Mouse (Mus musculus) lung, postnatal 0 days (tissue): ENCODE results near the gene Fra10ac1. TPM values are rescaled to one million over a fixed set of nuclear protein-coding genes. Genes with fewer than 3 reads are reported as not detected.

ENCODE experiments used
- ATAC-seq: fragments of 200-750 bp; cut with Nextera tagmentation; 2 replicates; pipeline ENCODE4 v1.8.0; 2017; ENCODE audit warnings: moderate library complexity
- DNase-seq: peaks from one replicate; pipeline ENCODE4 v3.0.0-alpha.2; 2016; ENCODE audit warnings: low spot score
- H3K27ac ChIP-seq: fragments of 300-500 bp; sonication (generic); 2 replicates; pipeline ENCODE4 v1.5.1; 2014; ENCODE audit warnings: antibody characterized with exemption, mild to moderate bottlenecking, low read length, mixed read lengths
- H3K27me3 ChIP-seq: fragments of 300-500 bp; sonication (generic); replicated peaks from 2 replicates; pipeline ENCODE4 v1.6.1; 2014; ENCODE audit warnings: low read length, mixed read lengths; ENCODE audit not compliant: insufficient read depth
- H3K36me3 ChIP-seq: fragments of 300-500 bp; sonication (generic); 2 replicates; pipeline ENCODE4 v1.6.1; 2014; ENCODE audit warnings: low read length, mixed read lengths; ENCODE audit not compliant: insufficient read depth
- H3K4me1 ChIP-seq: fragments of 300-500 bp; sonication (generic); 2 replicates; pipeline ENCODE4 v1.6.1; 2014; ENCODE audit warnings: antibody characterized with exemption, low read depth, low read length, mixed read lengths; ENCODE audit not compliant: insufficient read depth
- H3K4me2 ChIP-seq: fragments of 300-500 bp; sonication (generic); replicated peaks from 2 replicates; pipeline ENCODE4 v1.6.1; 2014; ENCODE audit warnings: low read depth, mild to moderate bottlenecking, low read length, moderate library complexity, mixed read lengths
- H3K4me3 ChIP-seq: fragments of 300-500 bp; sonication (generic); 2 replicates; pipeline ENCODE4 v1.5.1; 2014; ENCODE audit warnings: low read depth, low read length
- H3K9ac ChIP-seq: fragments of 300-500 bp; sonication (generic); replicated peaks from 2 replicates; pipeline ENCODE4 v1.6.1; 2014; ENCODE audit warnings: low read depth, mild to moderate bottlenecking
- H3K9me3 ChIP-seq: fragments of 300-500 bp; sonication (generic); 2 replicates; pipeline ENCODE4 v1.6.1; 2016; ENCODE audit warnings: low read length, mixed read lengths
- CTCF ChIP-seq: IDR thresholded peaks from 2 replicates; pipeline ENCODE4 v1.5.1; 2016; ENCODE audit warnings: antibody characterized with exemption, mild to moderate bottlenecking
- EP300 ChIP-seq: IDR thresholded peaks from 2 replicates; pipeline ENCODE4 v1.6.1; 2016; ENCODE audit warnings: antibody characterized with exemption, mild to moderate bottlenecking, control low read depth
- WGBS: fragments of 180-500 bp; shearing (Covaris S2); extraction: QIAGEN DNeasy Blood & Tissue Kit; methylation state at CpG from one replicate; pipeline ENCODE4 v1.1.7; 2014; 5-methylcytosine and 5-hydroxymethylcytosine counted together
- polyA plus RNA-seq: library from polyadenylated mRNA; unstranded; fragments of >200 nt; fragmentation: Nextera tagmentation; extraction: Ambion mirVana; gene quantifications from 2 replicates; pipeline ENCODE4 v1.2.1, GENCODE M21; 2015

Gene Fra10ac1
- polyA plus RNA-seq, 1 experiment from 2014 or later, result 20.2 TPM

GRCm38 (mm10) chr19:38186631-38187344, 37.2 kb downstream of the Fra10ac1 start:
- no peak for DNase-seq
- H3K4me2 ChIP-seq, result no peak overlapping the region
- H3K27me3 ChIP-seq, result no peaks in the 10 kb centered on the region
- H3K36me3 ChIP-seq, result no peaks in the 10 kb centered on the region
- H3K27ac ChIP-seq, result no peak overlapping the region
- TF ChIP-seq EP300, result no peak
- no peak for TF ChIP-seq CTCF
- H3K4me3 ChIP-seq, result no peak overlapping the region
- 80% methylated on average over 5 of the region's 5 CpGs for WGBS
- no peaks in the 10 kb centered on the region for H3K4me1 ChIP-seq
- ATAC-seq, result no peak
- no peak overlapping the region for H3K9ac ChIP-seq
- no peaks in the 10 kb centered on the region for H3K9me3 ChIP-seq

- TF ChIP-seq CTCF (no peak), EP300 (no peak)
- ATAC-seq, result no peak
- Histone ChIP-seq H3K9me3 (no peaks in the 10 kb centered on the region), H3K36me3 (no peaks in the 10 kb centered on the region), H3K27me3 (no peaks in the 10 kb centered on the region), H3K4me3 (no peak overlapping the region), H3K4me1 (no peaks in the 10 kb centered on the region), H3K4me2 (no peak overlapping the region), H3K9ac (no peak overlapping the region), H3K27ac (no peak overlapping the region)
- WGBS, result 74% methylated on average over 9 of the region's 9 CpGs
- DNase-seq, result no peak
Observed at GRCm38 (mm10) chr19:38179675-38180074, 44.3 kb downstream of the Fra10ac1 start.

GRCm38 (mm10) chr19:38164633-38165032, 59.3 kb downstream of the Fra10ac1 start:
- H3K4me2 ChIP-seq, result no peak overlapping the region
- DNase-seq (no peak), ATAC-seq (no peak)
- TF ChIP-seq CTCF, result no peak
- no peak for TF ChIP-seq EP300
- no peak overlapping the region for H3K4me3 ChIP-seq
- H3K27ac ChIP-seq, result no peak overlapping the region
- H3K9me3 ChIP-seq, result no peaks in the 10 kb centered on the region
- no peaks in the 10 kb centered on the region for H3K36me3 ChIP-seq
- H3K9ac ChIP-seq, result no peak overlapping the region
- no peaks in the 10 kb centered on the region for H3K27me3 ChIP-seq
- 48% methylated on average over 2 of the region's 2 CpGs for WGBS
- no peaks in the 10 kb centered on the region for H3K4me1 ChIP-seq

GRCm38 (mm10) chr19:38161648-38162354, 62.2 kb downstream of the Fra10ac1 start:
- no peak for ATAC-seq
- Histone ChIP-seq H3K27me3 (no peaks in the 10 kb centered on the region), H3K9ac (no peak overlapping the region), H3K4me3 (no peak overlapping the region), H3K4me2 (no peak overlapping the region), H3K36me3 (no peaks in the 10 kb centered on the region), H3K27ac (no peak overlapping the region), H3K4me1 (no peaks in the 10 kb centered on the region), H3K9me3 (no peaks in the 10 kb centered on the region)
- WGBS, result 72% methylated on average over 21 of the region's 21 CpGs
- TF ChIP-seq CTCF (no peak), EP300 (no peak)
- DNase-seq, result no peak

- Histone ChIP-seq H3K4me1 (no peaks in the 10 kb centered on the region), H3K9me3 (no peaks in the 10 kb centered on the region), H3K27ac (no peak overlapping the region), H3K36me3 (no peaks in the 10 kb centered on the region), H3K27me3 (no peaks in the 10 kb centered on the region), H3K4me2 (no peak overlapping the region), H3K4me3 (no peak overlapping the region), H3K9ac (no peak overlapping the region)
- DNase-seq (no peak), ATAC-seq (no peak)
- WGBS, result 97% methylated on average over 1 of the region's 1 CpGs
- TF ChIP-seq EP300 (no peak), CTCF (no peak)
Observed at GRCm38 (mm10) chr19:38156243-38156642, 67.7 kb downstream of the Fra10ac1 start.

GRCm38 (mm10) chr19:38143540-38144271, 80.2 kb downstream of the Fra10ac1 start:
- DNase-seq (no peak), ATAC-seq (no peak)
- TF ChIP-seq CTCF (no peak), EP300 (no peak)
- WGBS, result 64% methylated on average over 4 of the region's 4 CpGs
- H3K27ac ChIP-seq, result no peak overlapping the region
- no peaks in the 10 kb centered on the region for H3K36me3 ChIP-seq
- H3K9me3 ChIP-seq, result no peaks in the 10 kb centered on the region
- no peak overlapping the region for H3K9ac ChIP-seq
- no peaks in the 10 kb centered on the region for H3K27me3 ChIP-seq
- H3K4me3 ChIP-seq, result no peak overlapping the region
- H3K4me2 ChIP-seq, result no peak overlapping the region
- H3K4me1 ChIP-seq, result no peaks in the 10 kb centered on the region

Other genes starting within 250 kb of the Fra10ac1 start
- gene Myof, start 180.6 kb downstream of the Fra10ac1 start, polyA plus RNA-seq, result 36.4 and 37.3 TPM in 2 replicates
- gene Cep55, start 169.1 kb downstream of the Fra10ac1 start, polyA plus RNA-seq, result 1.9 and 3.2 TPM in 2 replicates
- gene Ffar4, start 127.1 kb downstream of the Fra10ac1 start, polyA plus RNA-seq, result 7.2 and 8.9 TPM in 2 replicates
- 20.1 and 25.0 TPM in 2 replicates for gene Rbp4, start 98.9 kb downstream of the Fra10ac1 start, polyA plus RNA-seq
- gene Pde6c, start 91.4 kb downstream of the Fra10ac1 start, polyA plus RNA-seq, result not detected in 2 replicates
- gene Lgi1, start 40.4 kb upstream of the Fra10ac1 start, polyA plus RNA-seq, result 0.07 TPM in 1 of 2 replicates, not detected in the other
- gene Slc35g1, start 171.8 kb upstream of the Fra10ac1 start, polyA plus RNA-seq, result 2.3 and 3.2 TPM in 2 replicates